Mouse (Mus musculus): ENCODE measurements at regions not wholly inside any gene's neighbourhood (a gene's known extent, or its start where the extent isn't known, plus 50 kb on each side); places are given as distances from the start of the nearest gene placed in this dataset.

- in situ Hi-C loops (cut with MboI, MseI): no loop called here
These were observed 267.6 kb upstream of the Klf3 start for GRCm38 (mm10) chr5:64535546-64535945.

GRCm38 (mm10) chr5:64536393-64537112 is 266.6 kb upstream of the Klf3 start:
- in situ Hi-C loops (cut with MboI, MseI): no loop called here

- in situ Hi-C loops (cut with MboI, MseI): no loop called here
These were observed 265.9 kb upstream of the Klf3 start for GRCm38 (mm10) chr5:64537113-64537780.

GRCm38 (mm10) chr5:64541765-64542164 is 261.4 kb upstream of the Klf3 start:
- in situ Hi-C loops (cut with MboI, MseI): no loop called here

- in situ Hi-C loops (cut with MboI, MseI): no loop called here
These were observed 247.3 kb upstream of the Klf3 start for GRCm38 (mm10) chr5:64555931-64556330.

- in situ Hi-C loops (cut with MboI, MseI): no loop called here
These were observed 236.5 kb upstream of the Klf3 start for GRCm38 (mm10) chr5:64566451-64567390.

GRCm38 (mm10) chr5:64567813-64568212 is 235.4 kb upstream of the Klf3 start:
- in situ Hi-C loops (cut with MboI, MseI): no loop called here

GRCm38 (mm10) chr5:64568294-64568693 is 234.9 kb upstream of the Klf3 start:
- in situ Hi-C loops (cut with MboI, MseI): no loop called here

- in situ Hi-C loops (cut with MboI, MseI): no loop called here
These were observed 228.8 kb upstream of the Klf3 start for GRCm38 (mm10) chr5:64574386-64574785.

- in situ Hi-C loops (cut with MboI, MseI): no loop called here
These were observed 227.3 kb upstream of the Klf3 start for GRCm38 (mm10) chr5:64575896-64576295.

GRCm38 (mm10) chr5:64576426-64577262 is 226.5 kb upstream of the Klf3 start:
- in situ Hi-C loops (cut with MboI, MseI): no loop called here

GRCm38 (mm10) chr5:64577424-64577823 is 225.8 kb upstream of the Klf3 start:
- in situ Hi-C loops (cut with MboI, MseI): no loop called here

GRCm38 (mm10) chr5:64578536-64578935 is 224.7 kb upstream of the Klf3 start:
- in situ Hi-C loops (cut with MboI, MseI): no loop called here

GRCm38 (mm10) chr5:64579086-64579485 is 224.1 kb upstream of the Klf3 start:
- in situ Hi-C loops (cut with MboI, MseI): no loop called here

- in situ Hi-C loops (cut with MboI, MseI): no loop called here
These were observed 223.5 kb upstream of the Klf3 start for GRCm38 (mm10) chr5:64579494-64580339.

GRCm38 (mm10) chr5:64580340-64580723 is 222.9 kb upstream of the Klf3 start:
- in situ Hi-C loops (cut with MboI, MseI): no loop called here

- in situ Hi-C loops (cut with MboI, MseI): no loop called here
These were observed 222.3 kb upstream of the Klf3 start for GRCm38 (mm10) chr5:64580786-64581445.

- in situ Hi-C loops (cut with MboI, MseI): no loop called here
These were observed 221.7 kb upstream of the Klf3 start for GRCm38 (mm10) chr5:64581461-64581860.

GRCm38 (mm10) chr5:64582031-64582430 is 221.2 kb upstream of the Klf3 start:
- in situ Hi-C loops (cut with MboI, MseI): no loop called here

- in situ Hi-C loops (cut with MboI, MseI): no loop called here
These were observed 218.9 kb upstream of the Klf3 start for GRCm38 (mm10) chr5:64584308-64584707.
